Mouse (Mus musculus) CD8-positive naive resting alpha-beta T cell, adult 2 months (primary cell): ENCODE measurements around the gene Engase.

ENCODE experiments used
- DNase-seq, 2 experiments: peaks; one replicate each; pipeline ENCODE4 v3.0.0; 2022; ENCODE audit warnings: low read depth in 2 of 2, low spot score in 2 of 2

Gene Engase

GRCm38 (mm10) chr11:118453886-118454671 is 22.6 kb upstream of the Engase start:
- DNase-seq = no peak

GRCm38 (mm10) chr11:118455788-118456187 is 20.8 kb upstream of the Engase start:
- DNase-seq = no peak

- DNase-seq = no peak
Observed at GRCm38 (mm10) chr11:118456937-118457336, 19.7 kb upstream of the Engase start.

GRCm38 (mm10) chr11:118459051-118459450 is 17.6 kb upstream of the Engase start:
- DNase-seq = no peak

GRCm38 (mm10) chr11:118459536-118459935 is 17.1 kb upstream of the Engase start:
- DNase-seq = no peak

GRCm38 (mm10) chr11:118460280-118460679 is 16.3 kb upstream of the Engase start:
- DNase-seq = peak; percentile 51 to 54

GRCm38 (mm10) chr11:118467441-118468035 is 9.1 kb upstream of the Engase start:
- DNase-seq = no peak

- no peak for DNase-seq
Observed at GRCm38 (mm10) chr11:118469509-118470160, 7.0 kb upstream of the Engase start.

- no peak for DNase-seq
Observed at GRCm38 (mm10) chr11:118470234-118470966, 6.2 kb upstream of the Engase start.

GRCm38 (mm10) chr11:118471676-118472075 is 5.0 kb upstream of the Engase start:
- DNase-seq = no peak

GRCm38 (mm10) chr11:118473161-118473560 is 3.5 kb upstream of the Engase start:
- no peak for DNase-seq

- DNase-seq = no peak
Observed at GRCm38 (mm10) chr11:118473842-118474500, 2.7 kb upstream of the Engase start.

GRCm38 (mm10) chr11:118475496-118476083 is 1.0 kb upstream of the Engase start:
- DNase-seq = no peak

- no peak for DNase-seq
Observed at GRCm38 (mm10) chr11:118479776-118480175, 3.1 kb downstream of the Engase start.

- no peak for DNase-seq
Observed at GRCm38 (mm10) chr11:118481231-118481630, 4.6 kb downstream of the Engase start.

- DNase-seq = no peak
Observed at GRCm38 (mm10) chr11:118481751-118482150, 5.1 kb downstream of the Engase start.

- DNase-seq = no peak
Observed at GRCm38 (mm10) chr11:118484169-118484568, 7.5 kb downstream of the Engase start.

- DNase-seq = no peak
Observed at GRCm38 (mm10) chr11:118485338-118485737, 8.7 kb downstream of the Engase start.

- no peak for DNase-seq
Observed at GRCm38 (mm10) chr11:118485780-118486179, 9.2 kb downstream of the Engase start.

- no peak for DNase-seq
Observed at GRCm38 (mm10) chr11:118486281-118486680, 9.7 kb downstream of the Engase start.
